Mouse (Mus musculus) ES-Bruce4 (cell line): Measurements from ENCODE around the gene Fibcd1.

Experiments used
- CTCF ChIP-seq: IDR thresholded peaks from one replicate; pipeline ENCODE4 v1.8.1; 2011; ENCODE audit warnings: low read depth, low read length
- EP300 ChIP-seq: IDR thresholded peaks from 2 replicates; pipeline ENCODE4 v1.6.1; 2011; ENCODE audit warnings: low read depth, low read length; ENCODE audit not compliant: insufficient read depth
- POLR2A ChIP-seq: IDR thresholded peaks from one replicate; pipeline ENCODE4 v1.8.1; 2011; ENCODE audit warnings: low read length; ENCODE audit not compliant: insufficient read depth

DNA sequence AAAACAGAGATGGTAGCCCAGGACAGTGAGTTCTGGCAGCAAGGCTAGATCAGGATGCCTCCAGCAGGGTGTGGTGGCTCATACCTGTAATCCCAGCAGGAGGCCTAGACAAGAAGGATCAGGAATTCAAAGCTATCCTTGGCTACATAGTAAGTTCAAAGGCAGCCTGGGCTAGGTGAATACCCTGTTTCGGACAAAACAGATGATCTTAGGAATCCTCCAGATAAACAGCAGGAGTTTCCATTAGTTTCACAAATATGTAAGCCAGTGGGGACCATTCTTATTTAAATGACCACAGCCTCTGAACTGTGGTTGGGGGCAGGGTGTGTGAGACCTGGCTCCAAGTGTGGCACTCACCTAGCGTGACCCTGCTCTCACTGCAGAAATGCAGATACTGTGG is 66.5 kb downstream of the Fibcd1 start:
- no peak for TF ChIP-seq CTCF
- no peak for TF ChIP-seq POLR2A
- no peak for TF ChIP-seq EP300
